Mouse (Mus musculus) pancreas, adult 10 weeks (tissue): Measurements from ENCODE around the gene Olfr860. TPM values are rescaled to one million over a fixed set of nuclear protein-coding genes. Genes with fewer than 3 reads are reported as not detected.

Experiments used
- polyA plus RNA-seq: library from polyadenylated mRNA; stranded (reverse); fragments of 350-450 nt; fragmentation: Illumina TruSeq; extraction: RNeasy Lipid Tissue Mini Kit (QIAGEN cat#74804); gene quantifications from one replicate; pipeline ENCODE4 v1.2.3, GENCODE M21; 2015; ENCODE audit warnings: low read depth, low replicate concordance; ENCODE audit not compliant: insufficient read depth

Gene Olfr860
- polyA plus RNA-seq: not detected

DNA sequence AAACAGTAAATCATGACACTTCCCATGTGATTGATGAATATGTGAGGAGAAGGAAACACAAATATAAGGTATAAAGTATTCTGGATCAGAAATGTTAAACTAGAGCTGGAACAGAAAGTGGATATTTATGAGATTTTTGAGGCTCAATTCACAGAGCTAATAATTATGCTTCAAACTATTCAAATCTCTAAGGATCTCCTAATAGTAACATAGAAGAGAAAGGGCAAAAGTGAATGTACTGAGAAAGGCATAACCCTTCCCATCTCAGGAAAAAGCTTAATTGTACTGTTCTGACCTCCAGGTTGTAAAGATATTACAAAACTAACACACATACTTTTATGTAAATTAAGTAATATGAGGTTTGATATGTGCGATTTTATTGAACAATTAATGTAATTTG is at the start of gene Olfr860:
Olfr860 (minus strand) TSS at position 101 of the 400 bp plus-strand sequence.

GRCm38 (mm10) chr9:19887904-19888303 is 38.4 kb upstream of the Olfr860 start, which contains the start of gene Olfr862:
Gene Olfr862 (minus strand): TSS chr9:19888004.

DNA sequence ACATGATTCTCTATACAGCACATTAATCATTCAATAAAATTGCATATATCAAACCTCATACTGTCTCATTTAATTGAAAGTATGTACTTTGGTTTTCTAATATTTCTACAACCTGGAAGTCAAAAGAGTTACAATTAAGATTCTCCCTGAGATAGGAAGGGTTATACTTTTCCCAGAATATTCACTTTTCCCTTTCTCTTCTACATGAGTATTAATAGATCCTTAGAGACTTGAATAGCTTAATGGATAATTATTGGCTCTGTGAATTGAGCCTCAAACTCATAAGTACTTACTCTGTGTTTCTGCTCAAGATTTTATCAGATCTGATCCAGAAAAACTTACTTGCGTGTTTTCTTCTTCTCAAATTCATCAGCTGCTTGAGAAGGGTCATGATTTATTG is 44.9 kb downstream of the Olfr860 start, which contains the start of gene Olfr859:
Olfr859 (plus strand) TSS at position 301 of the 400 bp plus-strand sequence.

Other genes starting within 250 kb of the Olfr860 start
- gene Zfp317, start 227.6 kb downstream of the Olfr860 start, polyA plus RNA-seq: 3.8 TPM
- gene Olfr857, start 140.3 kb downstream of the Olfr860 start, polyA plus RNA-seq: not detected
- gene Olfr58, start 69.5 kb downstream of the Olfr860 start, polyA plus RNA-seq: not detected
- gene Olfr859, start 44.8 kb downstream of the Olfr860 start, polyA plus RNA-seq: not detected
- gene Olfr862, start 38.3 kb upstream of the Olfr860 start, polyA plus RNA-seq: not detected
- gene Olfr77, start 67.1 kb upstream of the Olfr860 start, polyA plus RNA-seq: not detected
- gene Olfr866, start 178.3 kb upstream of the Olfr860 start, polyA plus RNA-seq: not detected
- not detected for gene Olfr867, start 207.8 kb upstream of the Olfr860 start, polyA plus RNA-seq
- not detected for gene Olfr868, start 248.9 kb upstream of the Olfr860 start, polyA plus RNA-seq